Mouse (Mus musculus) forebrain, embryonic 13.5 days (tissue): ENCODE results near the gene Wdr66. TPM values are rescaled to one million over a fixed set of nuclear protein-coding genes. Genes with fewer than 3 reads are reported as not detected.

Experiments
- ATAC-seq: fragments of 200-750 bp; cut with Nextera tagmentation; 2 replicates; pipeline ENCODE4 v1.8.0; 2017
- H3K27ac ChIP-seq: fragments of 300-500 bp; sonication (generic); 2 replicates; pipeline ENCODE4 v1.5.1; 2015; ENCODE audit warnings: inconsistent platforms, mild to moderate bottlenecking, moderate library complexity
- H3K27me3 ChIP-seq: fragments of 300-500 bp; sonication (generic); 2 replicates; pipeline ENCODE4 v1.6.1; 2015; ENCODE audit warnings: mild to moderate bottlenecking, inconsistent platforms
- H3K36me3 ChIP-seq: fragments of 300-500 bp; sonication (generic); 2 replicates; pipeline ENCODE4 v1.6.1; 2015; ENCODE audit warnings: mild to moderate bottlenecking, inconsistent platforms; ENCODE audit not compliant: poor library complexity, severe bottlenecking
- H3K4me1 ChIP-seq: fragments of 300-500 bp; sonication (generic); 2 replicates; pipeline ENCODE4 v1.6.1; 2015; ENCODE audit warnings: inconsistent platforms
- H3K4me2 ChIP-seq: fragments of 300-500 bp; sonication (generic); 2 replicates; pipeline ENCODE4 v1.6.1; 2015; ENCODE audit warnings: inconsistent platforms, mild to moderate bottlenecking, moderate library complexity
- H3K4me3 ChIP-seq: fragments of 300-500 bp; sonication (generic); 2 replicates; pipeline ENCODE4 v1.5.1; 2015; ENCODE audit warnings: mild to moderate bottlenecking, inconsistent platforms
- H3K9ac ChIP-seq: fragments of 300-500 bp; sonication (generic); 2 replicates; pipeline ENCODE4 v1.6.1; 2015; ENCODE audit warnings: mild to moderate bottlenecking, inconsistent platforms
- H3K9me3 ChIP-seq: fragments of 300-500 bp; sonication (generic); replicated peaks from 2 replicates; pipeline ENCODE4 v1.6.1; 2016; ENCODE audit warnings: inconsistent platforms
- WGBS: fragments of 180-500 bp; shearing (Covaris S2); methylation state at CpG from one replicate; pipeline ENCODE4 v1.1.7; 2015; 5-methylcytosine and 5-hydroxymethylcytosine counted together
- polyA plus RNA-seq: library from polyadenylated mRNA; unstranded; fragments of >200 nt; fragmentation: Nextera tagmentation; extraction: Ambion mirVana; gene quantifications from 2 replicates; pipeline ENCODE4 v1.2.1, GENCODE M21; 2015

Wdr66 gene
- polyA plus RNA-seq, 1 experiment from 2014 or later, result 2.1 TPM

DNA sequence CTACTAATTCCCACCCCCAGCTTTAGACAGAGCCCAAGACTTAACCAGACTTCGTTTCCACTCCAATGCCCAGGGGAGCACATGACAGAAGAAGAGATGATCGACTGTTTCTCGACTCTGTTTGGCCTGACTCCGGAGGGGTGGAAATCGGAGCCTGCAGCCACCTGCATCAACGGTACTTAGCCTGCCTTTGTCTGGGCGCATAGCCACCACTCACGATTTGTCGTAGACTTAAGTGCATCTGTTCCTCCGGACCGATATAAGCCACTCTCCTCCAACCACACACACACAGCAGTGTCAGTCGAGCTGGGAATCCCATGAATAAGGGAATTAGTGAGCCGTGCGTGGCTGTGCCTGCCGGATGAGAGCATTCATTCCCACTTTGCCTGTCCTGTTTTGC is 72.3 kb downstream of the Wdr66 start:
- ATAC-seq, result no peak

DNA sequence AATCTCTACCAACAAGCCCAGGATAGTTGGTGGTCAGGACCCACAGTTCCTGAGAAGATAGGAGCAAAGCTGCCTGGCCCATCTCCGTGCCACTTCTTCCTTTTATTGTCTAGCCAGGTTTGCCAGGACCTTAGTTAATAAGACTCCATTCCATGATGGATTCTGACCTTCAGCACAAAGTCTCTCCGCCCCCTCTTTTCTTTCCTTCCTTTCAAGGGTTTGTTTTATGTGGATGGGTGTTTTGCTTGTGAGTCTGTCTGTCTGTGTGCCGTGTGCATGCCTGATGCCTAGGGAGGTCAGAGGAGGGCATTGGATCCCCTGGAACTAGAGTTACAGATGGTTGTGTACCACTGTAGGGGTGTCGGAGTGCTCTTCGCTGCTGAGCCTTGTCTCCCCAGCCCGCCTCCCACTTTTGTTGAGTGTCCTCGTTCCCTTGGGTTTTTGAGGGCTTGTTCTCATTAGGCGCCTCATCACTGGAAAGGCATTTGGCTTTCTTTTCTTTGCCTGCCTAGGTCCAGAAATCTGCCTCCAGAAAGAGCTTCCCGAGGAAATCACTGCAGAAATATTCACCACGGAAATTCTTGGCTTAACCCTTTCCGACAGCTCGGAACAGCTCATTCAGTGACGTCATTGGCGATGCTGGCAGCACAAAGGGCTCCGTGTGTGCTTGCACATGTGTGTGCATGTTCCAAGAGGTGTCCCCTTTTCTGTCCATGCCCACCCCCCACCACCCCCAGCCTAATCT is 74.3 kb downstream of the Wdr66 start:
- Histone ChIP-seq H3K4me1 (peaks cover 22% of the 10 kb centered on the region), H3K9ac (no peak overlapping the region), H3K27ac (no peak overlapping the region), H3K36me3 (no peaks in the 10 kb centered on the region), H3K27me3 (no peaks in the 10 kb centered on the region), H3K9me3 (no peaks in the 10 kb centered on the region), H3K4me3 (no peak overlapping the region), H3K4me2 (no peak overlapping the region)
- WGBS, result 49% methylated on average over 15 of the region's 15 CpGs
- ATAC-seq, result no peak

More for the DNA sequence above, 72.3 kb downstream of the Wdr66 start:
- H3K27ac ChIP-seq, result peak overlapping the region; percentile 35; the same call in 1 of the 2 replicates
- H3K4me2 ChIP-seq, result peak overlapping the region; percentile 42
- H3K27me3 ChIP-seq, result no peaks in the 10 kb centered on the region
- H3K9ac ChIP-seq, result peak overlapping the region; percentile 30; the same call in 1 of the 2 replicates
- H3K4me3 ChIP-seq, result no peak overlapping the region; the same call in 1 of the 2 replicates
- no peaks in the 10 kb centered on the region for H3K9me3 ChIP-seq
- 5% methylated on average over 15 of the region's 15 CpGs for WGBS
- H3K4me1 ChIP-seq, result peaks cover 22% of the 10 kb centered on the region
- no peaks in the 10 kb centered on the region for H3K36me3 ChIP-seq

DNA sequence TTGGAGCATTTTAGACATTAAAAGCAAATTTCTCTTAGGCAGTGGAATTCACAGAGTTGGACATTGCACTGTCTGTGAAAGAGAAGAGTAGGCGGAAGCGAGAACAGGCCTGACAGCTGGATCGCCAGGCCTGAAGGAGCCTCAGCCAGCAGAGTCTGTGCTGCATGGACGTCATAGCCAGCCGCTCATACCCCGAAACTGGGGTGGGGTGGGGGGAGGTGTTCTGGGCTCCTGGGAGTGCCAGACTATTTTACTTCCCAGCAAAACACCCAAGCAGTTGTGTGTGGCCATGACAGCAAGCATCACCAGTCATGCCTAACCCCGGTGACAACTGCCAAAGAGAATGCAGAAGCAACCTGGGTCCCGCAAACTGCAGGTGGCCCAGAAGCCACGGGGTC is 74.8 kb downstream of the Wdr66 start:
- Histone ChIP-seq H3K9ac (no peak overlapping the region), H3K4me2 (no peak overlapping the region), H3K36me3 (no peaks in the 10 kb centered on the region), H3K27me3 (no peaks in the 10 kb centered on the region), H3K27ac (no peak overlapping the region), H3K4me1 (peaks cover 22% of the 10 kb centered on the region), H3K9me3 (no peaks in the 10 kb centered on the region), H3K4me3 (no peak overlapping the region)
- no peak for ATAC-seq
- 74% methylated on average over 9 of the region's 9 CpGs for WGBS

DNA sequence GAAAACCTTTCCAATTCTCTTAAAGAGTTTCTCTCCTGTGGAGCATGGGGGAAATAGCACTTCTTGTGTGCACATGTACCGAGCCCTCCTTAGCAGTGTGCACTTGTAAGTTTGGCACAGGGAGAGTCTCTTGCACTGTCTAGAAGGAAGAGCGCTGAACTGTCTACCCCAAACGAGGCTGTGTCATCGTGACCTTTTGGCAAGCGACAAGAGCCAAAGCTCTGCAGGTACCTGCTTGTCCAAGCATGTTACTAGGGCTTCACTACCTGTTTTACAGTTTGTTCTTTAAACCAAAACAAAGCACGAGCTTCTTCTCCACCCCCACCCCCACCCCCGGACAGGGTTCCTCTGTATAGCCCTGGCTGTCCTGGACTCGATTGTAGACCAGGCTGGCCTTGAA is 75.8 kb downstream of the Wdr66 start:
- WGBS, result 87% methylated on average over 8 of the region's 8 CpGs
- ATAC-seq, result no peak
- peaks cover 22% of the 10 kb centered on the region for H3K4me1 ChIP-seq
- H3K9ac ChIP-seq, result no peak overlapping the region
- H3K36me3 ChIP-seq, result no peaks in the 10 kb centered on the region
- H3K9me3 ChIP-seq, result no peaks in the 10 kb centered on the region
- no peak overlapping the region for H3K4me3 ChIP-seq
- H3K27ac ChIP-seq, result no peak overlapping the region
- no peaks in the 10 kb centered on the region for H3K27me3 ChIP-seq
- no peak overlapping the region for H3K4me2 ChIP-seq

DNA sequence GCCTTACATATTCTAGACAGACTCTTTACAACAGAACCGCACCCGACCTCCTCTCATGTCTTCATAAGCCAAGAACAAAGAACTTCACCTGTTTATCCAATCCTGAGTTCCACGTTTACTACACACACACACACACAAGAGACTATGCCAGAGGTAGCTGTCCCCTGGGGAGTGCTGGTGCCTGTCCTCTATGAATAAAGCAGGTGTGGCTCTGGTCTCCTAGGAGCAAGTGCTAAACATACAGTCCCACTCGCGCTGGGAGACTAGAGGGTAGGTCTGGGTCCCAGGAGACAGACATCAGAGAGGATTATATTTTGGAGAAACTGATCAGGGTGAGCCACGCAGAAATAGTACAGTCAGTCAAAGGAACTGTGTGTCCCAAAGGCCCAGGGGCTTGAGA is 81.7 kb downstream of the Wdr66 start:
- no peaks in the 10 kb centered on the region for H3K9me3 ChIP-seq
- H3K27ac ChIP-seq, result no peak overlapping the region
- H3K4me1 ChIP-seq, result peaks cover 7% of the 10 kb centered on the region
- no peak overlapping the region for H3K4me2 ChIP-seq
- H3K4me3 ChIP-seq, result no peak overlapping the region
- H3K9ac ChIP-seq, result no peak overlapping the region
- 91% methylated on average over 6 of the region's 6 CpGs for WGBS
- H3K36me3 ChIP-seq, result no peaks in the 10 kb centered on the region
- H3K27me3 ChIP-seq, result no peaks in the 10 kb centered on the region
- ATAC-seq, result no peak

DNA sequence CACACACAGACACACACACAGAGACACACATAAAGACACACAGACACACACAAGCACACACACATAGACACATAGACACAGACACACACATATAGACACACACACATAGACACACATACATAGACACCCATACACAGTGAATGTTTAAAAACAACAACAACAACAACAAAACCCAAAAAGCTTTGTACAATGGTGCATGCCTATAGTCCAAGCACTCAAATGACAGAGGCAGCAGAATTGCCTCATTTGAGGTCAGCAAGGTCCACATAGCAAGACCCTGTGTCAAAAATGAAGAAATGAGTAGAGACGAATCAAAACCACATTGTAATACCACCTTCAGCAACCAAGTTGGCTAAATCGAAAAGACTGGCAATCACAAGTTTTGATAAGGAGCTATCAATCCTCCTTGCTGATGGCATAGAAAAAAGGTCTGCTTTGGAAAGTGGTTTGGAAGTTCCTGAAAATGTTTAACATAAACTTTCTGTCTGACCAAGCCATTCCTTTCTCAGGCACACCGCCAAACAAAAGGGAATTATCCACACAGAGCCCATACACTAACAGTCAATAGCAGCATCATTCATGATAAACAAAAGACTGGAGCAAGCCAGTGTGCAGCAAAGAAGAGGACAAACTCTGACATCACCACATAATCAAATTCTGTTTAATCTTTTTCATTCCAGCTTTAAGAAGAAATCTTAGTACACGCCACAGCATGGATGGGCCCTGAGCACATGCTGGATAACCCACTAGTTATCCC is 84.5 kb downstream of the Wdr66 start:
- Histone ChIP-seq H3K36me3 (no peaks in the 10 kb centered on the region), H3K9me3 (no peaks in the 10 kb centered on the region), H3K27ac (no peak overlapping the region), H3K4me1 (peaks cover 7% of the 10 kb centered on the region), H3K9ac (no peak overlapping the region), H3K27me3 (no peaks in the 10 kb centered on the region), H3K4me2 (no peak overlapping the region), H3K4me3 (no peak overlapping the region)
- no peak for ATAC-seq
- WGBS, result 33% methylated on average over 4 of the region's 4 CpGs

DNA sequence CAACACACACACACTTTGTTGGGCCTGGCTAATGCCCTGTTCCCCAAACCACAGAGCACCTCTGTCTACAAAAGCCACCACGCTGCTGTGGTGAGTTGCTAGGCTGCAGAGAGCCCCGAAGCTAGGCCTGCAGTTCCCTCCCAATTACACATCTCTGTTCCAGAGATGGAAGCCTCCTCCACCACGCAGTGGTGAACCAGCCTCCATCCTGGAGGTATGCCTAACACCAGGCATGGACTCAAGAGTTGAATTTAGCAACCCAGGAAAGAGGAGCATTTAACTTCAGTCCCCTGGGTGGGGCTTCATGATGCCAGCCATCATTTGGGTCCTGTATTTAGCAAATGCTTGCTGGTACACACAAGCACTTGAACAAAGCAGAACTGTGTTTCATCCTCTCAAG is 86.6 kb downstream of the Wdr66 start:
- no peak overlapping the region for H3K9ac ChIP-seq
- no peak overlapping the region for H3K27ac ChIP-seq
- H3K27me3 ChIP-seq, result no peaks in the 10 kb centered on the region
- ATAC-seq, result no peak
- H3K9me3 ChIP-seq, result no peaks in the 10 kb centered on the region
- H3K4me2 ChIP-seq, result no peak overlapping the region
- H3K4me3 ChIP-seq, result no peak overlapping the region
- WGBS, result 70% methylated on average over 3 of the region's 3 CpGs
- H3K36me3 ChIP-seq, result no peaks in the 10 kb centered on the region
- peaks cover 10% of the 10 kb centered on the region for H3K4me1 ChIP-seq

DNA sequence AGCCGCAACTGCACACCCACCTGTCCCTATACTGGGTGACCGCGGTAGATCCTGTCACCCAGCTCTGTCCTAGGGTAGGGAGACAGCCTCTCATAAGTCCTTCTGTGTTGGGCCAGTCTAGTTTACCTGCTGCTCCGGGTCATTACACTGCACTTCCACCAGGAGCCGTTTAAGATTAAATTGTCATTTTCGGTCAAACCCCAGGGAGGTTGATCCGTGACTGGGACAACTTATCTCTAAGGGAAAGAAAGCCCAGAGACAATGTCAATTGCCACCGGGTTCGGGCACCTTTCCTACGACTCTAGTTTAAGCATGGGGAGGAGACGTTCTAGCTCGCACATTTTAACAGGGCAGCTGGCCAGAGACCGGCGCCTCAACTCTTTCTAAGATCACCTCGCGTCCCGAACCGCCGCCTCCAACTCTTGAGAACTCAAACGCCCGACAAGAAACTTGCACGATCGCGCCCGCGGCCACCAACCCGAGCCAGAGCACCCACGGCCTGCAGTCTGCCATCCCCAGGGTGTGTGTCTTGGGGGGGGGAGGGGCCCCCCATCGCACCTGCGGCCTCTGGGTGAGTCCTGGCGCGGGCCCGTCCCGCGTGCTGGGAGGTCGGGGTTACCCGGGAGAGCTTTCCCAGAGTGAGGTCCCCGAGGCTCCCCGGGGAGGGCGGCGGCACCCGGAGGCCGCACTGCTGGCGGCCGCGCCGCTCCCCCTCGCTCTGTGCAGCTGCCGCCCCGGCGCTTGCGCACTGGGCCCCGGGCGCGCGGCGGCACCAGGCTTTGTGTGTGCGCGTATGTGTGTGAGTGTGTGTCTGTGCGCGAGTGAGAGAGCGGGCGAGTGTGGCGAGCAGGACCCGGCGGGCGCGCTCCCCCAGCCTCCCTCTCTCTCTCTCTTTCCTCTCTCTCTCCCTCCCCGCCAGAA is 92.1 kb downstream of the Wdr66 start, which contains the start of gene Bcl7a:
Gene Bcl7a, plus strand, starts transcription at position 128 of the 921 bp plus-strand sequence.
- ATAC-seq, result peak; percentile 92
- Histone ChIP-seq H3K27me3 (no peaks in the 10 kb centered on the region), H3K27ac (peak within 1 kb of the TSS; percentile 99), H3K4me3 (peak within 1 kb of the TSS; percentile 79), H3K4me1 (peaks cover 34% of the 10 kb centered on the region), H3K9ac (peak within 1 kb of the TSS; percentile 98), H3K9me3 (no peaks in the 10 kb centered on the region), H3K36me3 (peaks cover 4% of the 10 kb centered on the region; the same call in 1 of the 2 replicates), H3K4me2 (peak within 1 kb of the TSS; percentile 85)
- WGBS, result under 1% methylated on average over 61 of the region's 69 CpGs

DNA sequence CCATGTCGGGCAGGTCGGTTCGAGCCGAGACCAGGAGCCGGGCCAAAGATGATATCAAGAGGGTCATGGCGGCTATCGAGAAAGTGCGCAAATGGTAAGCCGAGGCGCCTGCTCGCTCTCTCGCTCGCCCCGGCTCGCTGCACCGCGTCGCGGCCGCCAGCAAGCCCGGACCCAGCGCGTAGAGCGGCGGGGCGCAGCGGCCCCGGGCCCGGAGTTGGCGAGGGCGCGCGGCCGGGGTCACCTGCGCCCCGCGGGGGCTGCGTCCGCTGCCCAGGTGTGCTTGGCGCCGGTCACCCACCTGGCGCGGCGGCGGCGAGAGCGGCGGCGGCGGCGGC is 92.7 kb downstream of the Wdr66 start:
- H3K36me3 ChIP-seq, result peaks cover 4% of the 10 kb centered on the region; the same call in 1 of the 2 replicates
- no peaks in the 10 kb centered on the region for H3K9me3 ChIP-seq
- H3K4me1 ChIP-seq, result peaks cover 34% of the 10 kb centered on the region
- H3K27me3 ChIP-seq, result no peaks in the 10 kb centered on the region
- peak overlapping the region; percentile 98 for H3K9ac ChIP-seq
- peak overlapping the region; percentile 99 for H3K27ac ChIP-seq
- WGBS, result under 1% methylated on average over 28 of the region's 51 CpGs
- H3K4me3 ChIP-seq, result peak overlapping the region; percentile 79
- H3K4me2 ChIP-seq, result peak overlapping the region; percentile 85
- ATAC-seq, result peak; percentile 41

DNA sequence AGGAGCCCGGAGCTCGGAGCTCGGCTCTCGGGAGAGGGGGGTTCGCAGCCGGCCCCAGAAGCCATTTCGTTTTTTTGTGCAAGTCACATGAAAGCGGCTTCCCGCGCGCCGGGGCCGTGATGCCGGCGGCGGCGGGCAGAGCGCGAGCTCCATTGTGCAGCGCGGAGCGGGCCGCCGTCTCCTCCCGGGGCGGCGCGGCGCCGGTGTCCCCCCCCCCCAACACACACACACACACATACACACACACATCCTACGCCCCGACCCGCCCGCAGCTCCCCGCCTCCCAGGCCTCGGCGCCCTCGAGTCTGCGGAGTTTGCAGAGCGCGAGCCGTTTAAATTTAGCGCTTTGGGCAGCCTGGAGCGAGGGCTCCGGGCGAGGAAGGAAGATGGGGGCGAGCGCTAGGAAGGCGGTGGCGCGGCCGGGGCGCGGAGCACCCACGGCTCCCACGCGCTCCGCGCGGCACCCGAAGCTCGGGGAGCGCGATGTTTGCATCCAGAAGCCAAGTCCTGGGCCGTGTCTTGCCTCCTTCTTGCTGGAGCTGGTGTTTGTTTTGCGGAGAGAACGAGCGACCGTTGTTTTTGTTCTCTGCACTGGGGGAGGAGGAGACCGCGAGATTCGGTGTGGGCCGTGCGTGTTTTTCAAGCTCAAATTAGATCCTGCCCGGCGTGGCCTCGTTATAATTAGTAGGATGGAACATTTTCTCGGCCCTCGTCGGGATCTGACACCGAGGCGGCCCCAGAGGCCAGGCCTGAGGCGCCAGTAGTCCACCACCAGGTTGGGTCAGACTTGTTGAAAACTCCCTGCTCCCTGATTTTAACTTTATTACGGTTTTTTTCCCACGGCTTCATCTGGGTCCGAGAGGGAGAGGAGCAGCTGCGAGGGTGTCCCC is 93.3 kb downstream of the Wdr66 start:
- WGBS, result under 1% methylated on average over 74 of the region's 87 CpGs
- peak; percentile 34; the same call in 1 of the 2 replicates for ATAC-seq
- H3K4me1 ChIP-seq, result peaks cover 37% of the 10 kb centered on the region

More for the DNA sequence above, 93.3 kb downstream of the Wdr66 start:
- H3K4me3 ChIP-seq, result peak overlapping the region; percentile 79
- no peaks in the 10 kb centered on the region for H3K9me3 ChIP-seq
- H3K27ac ChIP-seq, result peak overlapping the region; percentile 99
- H3K27me3 ChIP-seq, result no peaks in the 10 kb centered on the region
- peak overlapping the region; percentile 85 for H3K4me2 ChIP-seq
- H3K36me3 ChIP-seq, result peaks cover 4% of the 10 kb centered on the region; the same call in 1 of the 2 replicates
- H3K9ac ChIP-seq, result peak overlapping the region; percentile 98
